Mouse (Mus musculus): ENCODE results near the gene Lrrc25. TPM values are rescaled to one million over a fixed set of nuclear protein-coding genes. Genes with fewer than 3 reads are reported as not detected.

Gene Lrrc25
- polyA plus RNA-seq, 1 experiment from 2014 or later = 9.8 TPM

GRCm38 (mm10) chr8:70665599-70665998, 49.6 kb downstream of the Lrrc25 start:
- no peak overlapping the region for H3K4me2 ChIP-seq (ENCODE audit: low read depth, low read length)
- ATAC-seq (peak; percentile 82), DNase-seq (no peak)
- WGBS (ENCODE audit: insufficient replicate concordance) = 65% methylated on average over 2 of the region's 2 CpGs
- no peak overlapping the region for H3K9ac ChIP-seq (replicated peaks)
- no peaks in the 10 kb centered on the region for H3K27me3 ChIP-seq (ENCODE audit: insufficient read depth, low read length)
- no peaks in the 10 kb centered on the region for H3K9me3 ChIP-seq (ENCODE audit: low read length)
- H3K4me1 ChIP-seq (ENCODE audit: insufficient read depth) = peaks cover 6% of the 10 kb centered on the region
- no peak overlapping the region for H3K4me3 ChIP-seq (ENCODE audit: low read depth, low read length)
- no peak for TF ChIP-seq EP300 (IDR thresholded peaks at IDR 0.05; ENCODE audit: low read depth)
- no peak for TF ChIP-seq CTCF (IDR thresholded peaks at IDR 0.05; ENCODE audit: low read depth)
- no peaks in the 10 kb centered on the region for H3K36me3 ChIP-seq (replicated peaks; ENCODE audit: insufficient read depth, low read length)
- H3K27ac ChIP-seq (ENCODE audit: low read depth) = no peak overlapping the region

GRCm38 (mm10) chr8:70667071-70667470, 51.1 kb downstream of the Lrrc25 start:
- Histone ChIP-seq H3K27me3 (ENCODE audit: insufficient read depth, low read length) (no peaks in the 10 kb centered on the region), H3K36me3 (replicated peaks; ENCODE audit: insufficient read depth, low read length) (no peaks in the 10 kb centered on the region), H3K4me3 (ENCODE audit: low read depth, low read length) (no peak overlapping the region), H3K4me1 (ENCODE audit: insufficient read depth) (peaks cover 6% of the 10 kb centered on the region), H3K9ac (replicated peaks) (no peak overlapping the region), H3K9me3 (ENCODE audit: low read length) (no peaks in the 10 kb centered on the region), H3K27ac (ENCODE audit: low read depth) (no peak overlapping the region), H3K4me2 (ENCODE audit: low read depth, low read length) (no peak overlapping the region)
- no peak for TF ChIP-seq EP300 (IDR thresholded peaks at IDR 0.05; ENCODE audit: low read depth)
- no peak for TF ChIP-seq CTCF (IDR thresholded peaks at IDR 0.05; ENCODE audit: low read depth)
- no peak for ATAC-seq
- no peak for DNase-seq
- WGBS (ENCODE audit: insufficient replicate concordance) = 59% methylated on average over 5 of the region's 5 CpGs

Other genes with a start within 250 kb of the Lrrc25 start
- 3.0 and 4.0 TPM in 2 replicates for gene Comp, start 242.6 kb upstream of the Lrrc25 start, polyA plus RNA-seq (2015; fragmentation: Nextera tagmentation; extraction: Ambion mirVana)
- gene Crtc1, start 176.6 kb upstream of the Lrrc25 start, polyA plus RNA-seq (2015; fragmentation: Nextera tagmentation; extraction: Ambion mirVana) = 2.6 and 2.7 TPM in 2 replicates
- gene Klhl26, start 139.2 kb upstream of the Lrrc25 start, polyA plus RNA-seq (2015; fragmentation: Nextera tagmentation; extraction: Ambion mirVana) = 4.2 and 5.4 TPM in 2 replicates
- gene Tmem59l, start 128.8 kb upstream of the Lrrc25 start, polyA plus RNA-seq (2015; fragmentation: Nextera tagmentation; extraction: Ambion mirVana) = not detected in 2 replicates
- gene Crlf1, start 123.0 kb upstream of the Lrrc25 start, polyA plus RNA-seq (2015; fragmentation: Nextera tagmentation; extraction: Ambion mirVana) = 0.07 and 0.38 TPM in 2 replicates
- 49.3 and 52.3 TPM in 2 replicates for gene Rex1bd, start 109.4 kb upstream of the Lrrc25 start, polyA plus RNA-seq (2015; fragmentation: Nextera tagmentation; extraction: Ambion mirVana)
- 627 and 684 TPM in 2 replicates for gene Uba52, start 105.4 kb upstream of the Lrrc25 start, polyA plus RNA-seq (2015; fragmentation: Nextera tagmentation; extraction: Ambion mirVana)
- 141 TPM in 2 replicates for gene Fkbp8, start 88.4 kb upstream of the Lrrc25 start, polyA plus RNA-seq (2015; fragmentation: Nextera tagmentation; extraction: Ambion mirVana)
- gene Kxd1, start 88.2 kb upstream of the Lrrc25 start, polyA plus RNA-seq (2015; fragmentation: Nextera tagmentation; extraction: Ambion mirVana) = 43.1 and 43.3 TPM in 2 replicates
- gene Ell, start 76.7 kb upstream of the Lrrc25 start, polyA plus RNA-seq (2015; fragmentation: Nextera tagmentation; extraction: Ambion mirVana) = 9.5 and 9.7 TPM in 2 replicates
- gene Isyna1, start 21.8 kb upstream of the Lrrc25 start, polyA plus RNA-seq (2015; fragmentation: Nextera tagmentation; extraction: Ambion mirVana) = 18.8 and 21.6 TPM in 2 replicates
- 32.5 and 35.4 TPM in 2 replicates for gene Ssbp4, start 7.3 kb upstream of the Lrrc25 start, polyA plus RNA-seq (2015; fragmentation: Nextera tagmentation; extraction: Ambion mirVana)
- gene Gdf15, start 16.3 kb downstream of the Lrrc25 start, polyA plus RNA-seq (2015; fragmentation: Nextera tagmentation; extraction: Ambion mirVana) = 2.1 and 2.3 TPM in 2 replicates
- gene Pgpep1, start 44.2 kb downstream of the Lrrc25 start, polyA plus RNA-seq (2015; fragmentation: Nextera tagmentation; extraction: Ambion mirVana) = 31.0 and 32.2 TPM in 2 replicates
- 98.5 and 103 TPM in 2 replicates for gene Lsm4, start 57.1 kb downstream of the Lrrc25 start, polyA plus RNA-seq (2015; fragmentation: Nextera tagmentation; extraction: Ambion mirVana)
- gene Jund, start 82.8 kb downstream of the Lrrc25 start, polyA plus RNA-seq (2015; fragmentation: Nextera tagmentation; extraction: Ambion mirVana) = 19.6 and 38.4 TPM in 2 replicates
- gene Iqcn, start 87.3 kb downstream of the Lrrc25 start, polyA plus RNA-seq (2015; fragmentation: Nextera tagmentation; extraction: Ambion mirVana) = 0.02 TPM in 1 of 2 replicates, not detected in the other
- gene Gm3336, start 102.4 kb downstream of the Lrrc25 start, polyA plus RNA-seq (2015; fragmentation: Nextera tagmentation; extraction: Ambion mirVana) = 0.22 and 0.25 TPM in 2 replicates
- 1.6 and 1.8 TPM in 2 replicates for gene Pde4c, start 107.6 kb downstream of the Lrrc25 start, polyA plus RNA-seq (2015; fragmentation: Nextera tagmentation; extraction: Ambion mirVana)
- gene Rab3a, start 138.5 kb downstream of the Lrrc25 start, polyA plus RNA-seq (2015; fragmentation: Nextera tagmentation; extraction: Ambion mirVana) = 3.2 and 3.3 TPM in 2 replicates
- gene Mpv17l2, start 144.8 kb downstream of the Lrrc25 start, polyA plus RNA-seq (2015; fragmentation: Nextera tagmentation; extraction: Ambion mirVana) = 36.3 and 39.9 TPM in 2 replicates
- 8.9 and 9.0 TPM in 2 replicates for gene Pik3r2, start 160.6 kb downstream of the Lrrc25 start, polyA plus RNA-seq (2015; fragmentation: Nextera tagmentation; extraction: Ambion mirVana)
- gene Mast3, start 188.9 kb downstream of the Lrrc25 start, polyA plus RNA-seq (2015; fragmentation: Nextera tagmentation; extraction: Ambion mirVana) = 5.2 and 6.0 TPM in 2 replicates
- gene Il12rb1, start 192.3 kb downstream of the Lrrc25 start, polyA plus RNA-seq (2015; fragmentation: Nextera tagmentation; extraction: Ambion mirVana) = 0.19 and 0.25 TPM in 2 replicates
- gene Arrdc2, start 223.6 kb downstream of the Lrrc25 start, polyA plus RNA-seq (2015; fragmentation: Nextera tagmentation; extraction: Ambion mirVana) = 6.1 and 6.2 TPM in 2 replicates
- gene Kcnn1, start 247.1 kb downstream of the Lrrc25 start, polyA plus RNA-seq (2015; fragmentation: Nextera tagmentation; extraction: Ambion mirVana) = 0.19 and 0.45 TPM in 2 replicates